Mouse (Mus musculus): Measurements from ENCODE around the gene Fam71e1. TPM values are rescaled to one million over a fixed set of nuclear protein-coding genes. Genes with fewer than 3 reads are reported as not detected.

Fam71e1 gene
- 7.2 and 13.2 TPM in 2 replicates for polyA plus RNA-seq (2012; rRNA removed; ENCODE audit: low replicate concordance)

GRCm38 (mm10) chr7:44495992-44496770 is at the start of gene Fam71e1, which contains the start of gene Emc10:
Gene Fam71e1, plus strand, starts transcription at chr7:44496581.
Gene Emc10, minus strand, starts transcription at chr7:44496529.

GRCm38 (mm10) chr7:44465111-44465510 is 31.3 kb upstream of the Fam71e1 start, which contains the start of gene Aspdh:
Gene Aspdh, plus strand, starts transcription at chr7:44465391.

GRCm38 (mm10) chr7:44467811-44468411 is 28.5 kb upstream of the Fam71e1 start, which contains the start of gene Josd2:
Gene Josd2, plus strand, starts transcription at chr7:44467980.

GRCm38 (mm10) chr7:44524502-44524901 is 28.1 kb downstream of the Fam71e1 start, which contains the start of gene Mybpc2:
Gene Mybpc2, minus strand, starts transcription at chr7:44524656.

GRCm38 (mm10) chr7:44531946-44532732 is 35.8 kb downstream of the Fam71e1 start, which contains the start of gene Spib:
Gene Spib, minus strand, starts transcription at chr7:44532071.

GRCm38 (mm10) chr7:44548497-44549087 is 52.2 kb downstream of the Fam71e1 start, which contains the start of gene Pold1:
Gene Pold1, minus strand, starts transcription at chr7:44548849.

Other genes with a start within 250 kb of the Fam71e1 start
- 1.3 and 2.7 TPM in 2 replicates for gene 1700028J19Rik, start 249.9 kb upstream of the Fam71e1 start, polyA plus RNA-seq (2012; rRNA removed; ENCODE audit: low replicate concordance)
- gene 2410002F23Rik, start 249.9 kb upstream of the Fam71e1 start, polyA plus RNA-seq (2012; rRNA removed; ENCODE audit: low replicate concordance), result 75.6 and 148 TPM in 2 replicates
- not detected in 2 replicates for gene Acp4, start 239.2 kb upstream of the Fam71e1 start, polyA plus RNA-seq (2012; rRNA removed; ENCODE audit: low replicate concordance)
- not detected in 2 replicates for gene Gm15517, start 235.1 kb upstream of the Fam71e1 start, polyA plus RNA-seq (2012; rRNA removed; ENCODE audit: low replicate concordance)
- gene Clec11a, start 189.7 kb upstream of the Fam71e1 start, polyA plus RNA-seq (2012; rRNA removed; ENCODE audit: low replicate concordance), result 4.7 and 10.7 TPM in 2 replicates
- gene Shank1, start 186.3 kb upstream of the Fam71e1 start, polyA plus RNA-seq (2012; rRNA removed; ENCODE audit: low replicate concordance), result 0.89 and 3.2 TPM in 2 replicates
- 5.9 and 7.8 TPM in 2 replicates for gene Syt3, start 112.5 kb upstream of the Fam71e1 start, polyA plus RNA-seq (2012; rRNA removed; ENCODE audit: low replicate concordance)
- 0.94 and 1.2 TPM in 2 replicates for gene 1700008O03Rik, start 110.8 kb upstream of the Fam71e1 start, polyA plus RNA-seq (2012; rRNA removed; ENCODE audit: low replicate concordance)
- gene Lrrc4b, start 67.6 kb upstream of the Fam71e1 start, polyA plus RNA-seq (2012; rRNA removed; ENCODE audit: low replicate concordance), result 0.72 and 1.2 TPM in 2 replicates
- 0.29 and 3.4 TPM in 2 replicates for gene Aspdh, start 31.2 kb upstream of the Fam71e1 start, polyA plus RNA-seq (2012; rRNA removed; ENCODE audit: low replicate concordance)
- gene Josd2, start 28.6 kb upstream of the Fam71e1 start, polyA plus RNA-seq (2012; rRNA removed; ENCODE audit: low replicate concordance), result 157 and 197 TPM in 2 replicates
- gene Emc10, start 52 bp upstream of the Fam71e1 start, polyA plus RNA-seq (2012; rRNA removed; ENCODE audit: low replicate concordance), result 309 and 442 TPM in 2 replicates
- gene Mybpc2, start 28.1 kb downstream of the Fam71e1 start, polyA plus RNA-seq (2012; rRNA removed; ENCODE audit: low replicate concordance), result 0.42 and 270 TPM in 2 replicates
- gene Spib, start 35.5 kb downstream of the Fam71e1 start, polyA plus RNA-seq (2012; rRNA removed; ENCODE audit: low replicate concordance), result 56.8 and 111 TPM in 2 replicates
- gene Pold1, start 52.3 kb downstream of the Fam71e1 start, polyA plus RNA-seq (2012; rRNA removed; ENCODE audit: low replicate concordance), result 37.9 and 80.4 TPM in 2 replicates
- 144 and 274 TPM in 2 replicates for gene Nr1h2, start 57.4 kb downstream of the Fam71e1 start, polyA plus RNA-seq (2012; rRNA removed; ENCODE audit: low replicate concordance)
- 46.1 and 70.1 TPM in 2 replicates for gene Napsa, start 75.8 kb downstream of the Fam71e1 start, polyA plus RNA-seq (2012; rRNA removed; ENCODE audit: low replicate concordance)
- 1.5 and 1.9 TPM in 2 replicates for gene Kcnc3, start 94.1 kb downstream of the Fam71e1 start, polyA plus RNA-seq (2012; rRNA removed; ENCODE audit: low replicate concordance)
- gene Myh14, start 174.3 kb downstream of the Fam71e1 start, polyA plus RNA-seq (2012; rRNA removed; ENCODE audit: low replicate concordance), result 8.5 and 15.5 TPM in 2 replicates
- gene Izumo2, start 212.2 kb downstream of the Fam71e1 start, polyA plus RNA-seq (2012; rRNA removed; ENCODE audit: low replicate concordance), result not detected in 2 replicates